Mouse (Mus musculus): ENCODE results near the gene Helt. TPM values are rescaled to one million over a fixed set of nuclear protein-coding genes. Genes with fewer than 3 reads are reported as not detected.
A peak's percentile ranks its signal among the peaks of the same experiment; 100 is the strongest.

The Helt gene
- total RNA-seq (2021), result under 1 TPM in 1 of 2 experiments, not detected in 1; 0.23 TPM
- long read RNA-seq, experiment 1, result 0 reads
- long read RNA-seq, experiment 2, result 0 reads

DNA sequence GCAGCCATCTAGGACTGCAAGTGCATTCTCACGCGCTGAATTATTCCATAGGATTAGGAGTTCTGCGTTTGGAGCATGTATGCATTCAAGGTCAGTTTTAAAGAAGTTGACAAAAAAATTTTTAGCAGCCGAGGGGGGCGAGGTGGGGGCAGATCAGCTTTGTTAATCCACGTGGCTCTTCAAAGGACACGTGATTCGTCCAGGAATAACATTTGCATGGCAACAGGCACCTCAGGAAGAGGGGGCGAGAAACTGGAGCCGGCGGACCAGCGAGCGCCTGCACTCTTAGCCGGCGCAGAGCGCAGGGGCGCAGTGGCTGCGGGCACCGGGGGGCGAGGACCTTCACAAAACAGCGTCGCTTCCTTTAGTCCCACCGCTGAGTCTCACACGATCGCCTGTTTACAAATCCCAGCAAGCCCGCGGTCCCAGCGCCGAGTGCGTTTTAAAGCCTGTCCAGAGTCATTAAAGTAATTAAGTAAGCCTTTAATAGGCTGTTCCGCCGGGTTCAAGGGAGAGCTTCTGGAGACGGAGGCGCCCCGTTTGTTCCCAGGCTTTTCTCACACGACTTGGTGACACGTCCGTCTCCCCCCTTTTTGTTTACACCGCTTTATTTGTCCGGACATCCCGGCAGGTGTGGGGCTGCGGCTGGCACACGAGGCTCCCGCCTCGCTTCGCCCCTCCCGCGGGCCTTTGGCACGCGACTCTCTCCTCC lies at the start of gene Helt:
TSS of gene Helt (minus strand) at position 491 of the 712 bp plus-strand sequence.
- no peak for DNase-seq (ENCODE audit: low spot score in 2 of 2)

DNA sequence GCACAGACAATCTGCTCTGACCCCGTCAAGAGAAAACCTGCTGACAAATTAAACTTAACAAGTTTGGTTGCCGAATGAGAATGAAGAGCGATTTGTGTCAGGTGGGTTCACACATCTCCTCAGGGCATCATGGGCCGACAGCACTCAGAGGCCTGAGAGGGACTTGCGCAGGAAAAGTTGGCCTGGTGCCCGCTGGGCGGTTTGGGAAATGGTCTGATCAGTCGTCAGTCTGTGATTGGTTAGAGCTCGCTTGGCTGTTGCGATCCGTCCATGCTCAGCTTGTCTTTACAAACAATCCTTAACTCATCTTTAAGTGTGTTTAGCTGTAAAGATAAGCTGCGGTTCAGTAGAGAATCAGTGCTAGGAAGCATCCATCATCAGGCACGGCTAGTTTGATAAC lies 47.8 kb upstream of the Helt start:
- no peak for DNase-seq (ENCODE audit: low spot score in 2 of 2)

DNA sequence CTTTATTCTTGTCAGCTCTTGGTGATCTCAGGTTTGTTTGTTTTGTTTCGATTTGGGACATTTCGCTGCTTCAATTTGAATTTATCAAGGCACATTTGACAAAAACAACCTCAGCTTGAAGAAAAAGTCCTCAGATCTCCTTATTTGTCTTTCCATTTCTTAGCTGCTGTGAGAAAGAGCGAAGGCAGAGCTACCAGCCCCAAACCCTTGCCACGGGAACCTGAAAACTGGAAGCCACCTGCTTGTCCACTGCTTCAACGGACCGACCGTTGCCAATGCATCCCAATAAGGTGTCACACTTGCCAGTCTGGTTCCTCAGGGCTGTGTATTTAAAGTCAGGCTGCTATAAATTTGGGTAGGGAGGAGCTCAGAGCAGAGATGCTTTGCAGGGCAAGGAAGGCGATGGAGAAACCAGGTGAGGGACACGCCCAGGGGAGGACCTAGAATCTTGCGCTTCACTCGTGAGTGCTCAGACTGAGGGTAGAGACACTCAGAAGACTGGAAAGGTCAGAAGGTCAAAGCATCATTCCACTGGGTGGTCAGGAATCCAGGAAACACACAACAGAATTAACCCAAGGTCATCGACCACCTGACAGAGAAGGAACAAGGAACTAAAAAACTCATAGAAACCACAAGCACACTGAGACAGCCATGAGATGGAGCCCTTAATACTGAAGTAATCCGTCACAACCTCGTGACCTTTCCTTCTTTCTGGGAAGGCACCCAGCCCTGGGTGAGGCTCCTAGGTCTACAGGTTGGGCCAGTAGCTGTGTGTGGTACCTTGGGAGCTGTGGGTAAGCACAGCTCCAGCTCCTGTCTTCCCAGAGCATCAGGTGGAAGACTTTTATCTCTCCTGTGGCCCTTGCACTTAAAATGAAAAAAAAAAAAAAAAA lies 46.2 kb upstream of the Helt start:
- no peak for DNase-seq (ENCODE audit: low spot score in 2 of 2)

DNA sequence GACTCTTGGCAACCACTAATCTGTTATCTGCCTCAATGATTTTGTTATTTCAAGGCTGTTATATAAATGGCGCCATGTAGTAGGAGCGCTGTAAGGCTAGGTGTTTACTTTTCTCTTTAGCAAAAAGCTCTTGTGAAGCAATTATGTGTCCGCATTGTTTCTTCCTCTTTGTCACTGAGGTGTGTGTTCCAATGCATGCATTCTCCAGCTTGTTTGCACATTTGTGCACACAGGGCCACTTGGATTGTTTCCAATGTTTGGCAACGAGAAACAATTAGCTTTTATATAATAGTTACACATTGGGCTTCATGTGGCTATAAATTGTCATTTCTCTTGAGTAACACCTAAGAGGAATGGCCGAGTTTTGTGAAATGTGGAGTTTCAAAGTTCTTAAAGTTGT lies 44.8 kb upstream of the Helt start:
- DNase-seq (ENCODE audit: low spot score in 2 of 2), result no peak

DNA sequence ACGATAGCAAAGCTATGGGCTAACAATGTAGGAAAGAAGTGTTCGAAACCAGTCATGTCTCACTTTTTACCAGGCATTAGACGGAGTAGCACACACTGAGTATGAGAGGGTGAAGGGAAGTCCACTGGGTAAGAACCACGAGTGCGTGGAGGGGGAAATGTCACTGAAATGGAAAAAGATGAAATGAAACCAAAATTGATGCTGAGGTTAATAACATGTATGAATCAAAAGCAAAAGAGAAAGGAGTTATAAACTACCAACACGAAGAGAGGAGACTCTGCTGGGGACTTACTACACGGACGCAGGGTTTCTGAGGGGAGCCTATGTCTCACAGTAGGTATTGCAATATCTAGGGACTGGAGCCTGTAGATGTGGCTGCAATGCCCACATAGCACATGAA lies 41.9 kb upstream of the Helt start:
- DNase-seq (ENCODE audit: low spot score in 2 of 2), result no peak

DNA sequence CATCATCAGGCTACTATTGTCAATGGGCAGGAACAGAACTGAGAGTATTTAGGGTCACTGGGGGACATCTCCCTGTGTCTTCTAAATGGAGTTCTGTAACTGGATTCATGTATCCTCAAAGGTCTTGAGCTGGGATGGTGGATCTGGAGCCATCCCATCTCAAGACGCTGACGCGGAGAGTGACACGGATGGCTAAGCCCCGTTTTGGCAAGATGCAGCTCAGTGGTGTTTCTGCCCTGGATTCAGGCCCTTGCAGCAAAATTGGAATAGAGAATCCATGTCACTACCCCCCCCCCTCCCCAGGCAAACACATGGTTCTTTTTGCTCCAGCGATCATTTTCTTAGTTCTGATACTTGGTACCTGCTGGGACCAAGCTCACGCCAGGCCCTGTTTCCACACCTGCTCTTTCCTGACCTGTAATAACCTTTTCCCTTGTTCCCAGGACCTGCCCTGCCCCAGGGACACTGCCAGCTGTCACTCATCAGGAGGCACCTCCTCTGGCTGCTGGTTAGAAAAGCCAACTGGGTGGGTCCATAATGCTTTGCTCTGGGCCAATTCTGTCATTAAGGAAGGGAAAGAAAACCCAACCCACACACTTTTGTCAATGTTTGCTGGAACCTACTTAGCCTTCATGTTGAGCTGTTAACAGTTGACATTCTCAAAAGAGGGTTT lies 38.1 kb upstream of the Helt start:
- DNase-seq (ENCODE audit: low spot score in 2 of 2), result no peak

DNA sequence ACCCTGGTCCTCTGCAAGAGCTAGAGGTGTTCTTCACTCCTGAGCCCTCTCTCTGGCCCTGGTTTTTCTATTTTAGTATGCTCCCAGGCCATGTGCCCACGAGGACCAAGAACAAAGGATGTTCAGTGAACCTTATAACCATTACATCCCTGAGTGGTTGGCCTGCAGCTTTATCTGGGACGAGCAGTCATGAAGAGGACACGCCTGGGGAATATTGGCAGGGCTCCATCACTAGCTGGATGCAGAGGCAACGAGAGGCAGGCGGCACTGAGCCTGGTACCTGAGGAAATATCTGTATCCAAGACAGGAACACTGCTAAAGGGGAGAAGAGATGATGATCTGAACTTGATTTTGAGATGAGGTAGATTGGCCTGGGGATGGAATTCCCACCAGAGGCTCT lies 37.3 kb upstream of the Helt start:
- no peak for DNase-seq (ENCODE audit: low spot score in 2 of 2)

DNA sequence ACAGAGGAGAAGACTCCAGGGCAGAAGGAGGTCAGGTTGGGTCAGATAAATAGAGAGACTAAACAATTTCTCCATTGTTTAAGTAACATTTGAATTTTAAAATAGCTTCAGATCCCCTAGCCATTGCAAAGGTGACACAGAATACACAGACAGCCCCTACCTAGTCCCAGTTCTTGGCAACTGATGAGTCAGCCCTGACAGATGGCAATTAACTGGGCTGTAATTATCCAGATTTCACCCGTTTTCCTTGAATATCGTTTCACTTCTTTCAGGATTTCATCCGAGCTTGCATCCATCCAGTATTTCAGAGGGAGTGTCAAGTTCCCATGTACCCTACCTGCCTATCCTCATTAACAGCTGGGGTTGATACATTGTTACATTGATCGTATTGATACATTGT lies 34.9 kb upstream of the Helt start:
- DNase-seq (ENCODE audit: low spot score in 2 of 2), result no peak

DNA sequence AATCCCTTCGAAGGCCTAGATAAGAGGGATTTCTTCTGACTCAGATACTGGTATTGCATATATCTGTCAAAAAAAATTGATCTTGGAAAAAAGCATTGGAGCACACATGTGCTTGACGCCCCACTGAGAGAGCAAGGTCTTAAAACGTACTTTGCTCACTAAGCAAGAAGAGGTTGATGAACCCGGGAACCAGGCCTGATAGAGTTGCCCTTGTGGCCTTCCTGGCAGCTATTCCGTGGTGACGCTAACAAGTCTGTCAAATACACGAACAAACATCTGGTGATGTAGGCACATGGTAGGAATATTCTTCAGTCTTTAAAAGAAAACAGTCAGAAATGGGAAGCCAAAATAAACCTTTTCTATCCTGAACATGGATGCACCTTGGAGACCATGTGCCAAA lies 32.8 kb upstream of the Helt start:
- DNase-seq (ENCODE audit: low spot score in 2 of 2), result no peak

DNA sequence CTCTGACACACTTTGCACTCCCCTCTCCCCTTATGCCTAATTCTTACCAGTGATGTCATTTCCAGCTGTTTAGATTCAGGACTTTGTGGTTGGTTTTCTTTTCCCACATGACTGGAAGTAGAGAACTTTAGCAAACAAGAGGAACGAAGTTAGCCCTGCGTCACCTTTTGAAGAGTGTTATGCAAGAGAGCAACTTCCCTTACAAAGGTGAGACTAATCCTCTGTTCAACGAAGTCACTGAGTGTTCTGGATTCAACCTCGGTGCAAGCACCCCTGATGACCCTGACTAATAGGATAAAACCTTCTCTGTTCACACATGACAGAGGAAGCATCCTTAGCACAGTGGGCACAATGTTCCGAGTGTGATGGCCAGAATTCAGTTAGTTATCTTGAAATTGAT lies 32.2 kb upstream of the Helt start:
- DNase-seq (ENCODE audit: low spot score in 2 of 2), result no peak

DNA sequence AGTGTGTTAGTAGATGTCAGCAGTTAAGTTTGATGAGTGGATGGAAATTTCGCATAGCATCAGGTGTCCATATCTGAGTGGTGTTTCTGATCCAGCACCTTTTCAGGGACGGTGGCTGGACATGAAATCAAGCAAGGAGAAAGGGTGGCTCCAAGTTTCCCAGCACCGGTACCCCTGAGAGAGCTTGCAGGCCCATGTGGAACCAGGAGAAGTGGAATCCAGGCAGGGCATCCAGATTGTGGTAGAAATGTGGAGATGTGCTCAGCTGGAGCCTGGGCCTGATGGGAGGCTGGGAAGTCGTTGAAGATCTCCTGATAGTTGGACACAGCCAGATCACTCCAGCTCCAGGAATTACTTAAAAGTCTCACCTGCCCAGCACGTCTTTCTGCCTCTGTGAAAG lies 30.2 kb upstream of the Helt start:
- no peak for DNase-seq (ENCODE audit: low spot score in 2 of 2)

DNA sequence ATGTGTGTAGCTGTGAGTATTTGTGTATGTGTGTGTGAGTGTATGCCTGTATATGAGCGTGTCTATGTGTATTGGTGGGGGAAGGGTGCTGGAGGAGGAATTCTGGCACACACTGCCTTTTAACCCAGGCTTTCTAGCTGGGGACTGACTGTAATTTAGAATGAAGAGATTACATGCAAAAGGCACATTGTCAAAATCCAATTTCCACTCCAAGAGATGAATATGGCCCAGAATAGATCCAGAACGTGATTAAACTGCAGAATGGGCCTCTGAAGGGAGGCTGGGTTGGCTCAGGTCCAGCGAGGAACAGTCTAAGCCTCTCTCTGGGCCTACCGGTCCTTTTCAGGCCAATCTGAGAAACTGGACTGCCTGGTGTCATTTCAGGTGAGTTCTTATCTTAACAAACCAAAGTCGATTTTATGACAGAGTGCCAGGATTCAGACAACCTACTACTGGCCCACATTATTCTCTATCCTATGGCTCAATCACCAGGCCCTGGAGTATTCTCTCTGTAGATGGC lies 29.3 kb upstream of the Helt start:
- DNase-seq (ENCODE audit: low spot score in 2 of 2), result no peak

DNA sequence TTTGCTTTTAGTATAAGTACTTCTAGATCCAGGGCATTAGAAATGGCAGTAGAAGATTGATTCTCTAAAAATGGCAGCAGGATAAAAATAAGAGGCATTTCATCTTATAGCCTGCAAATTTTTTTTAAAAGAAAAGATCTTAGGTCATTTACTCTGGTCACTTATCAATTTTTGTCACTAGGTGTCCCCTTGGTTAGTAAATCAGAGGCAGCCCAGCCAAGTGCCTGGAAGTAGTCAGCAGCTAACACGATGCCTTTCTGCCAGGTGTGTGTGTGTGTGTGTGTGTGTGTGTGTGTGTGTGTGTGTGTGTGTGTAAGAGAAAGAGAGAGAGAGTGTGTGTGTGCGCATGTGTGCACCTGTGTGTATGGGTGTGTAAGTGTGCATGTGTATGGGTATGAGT lies 28.4 kb upstream of the Helt start:
- DNase-seq (ENCODE audit: low spot score in 2 of 2), result no peak

DNA sequence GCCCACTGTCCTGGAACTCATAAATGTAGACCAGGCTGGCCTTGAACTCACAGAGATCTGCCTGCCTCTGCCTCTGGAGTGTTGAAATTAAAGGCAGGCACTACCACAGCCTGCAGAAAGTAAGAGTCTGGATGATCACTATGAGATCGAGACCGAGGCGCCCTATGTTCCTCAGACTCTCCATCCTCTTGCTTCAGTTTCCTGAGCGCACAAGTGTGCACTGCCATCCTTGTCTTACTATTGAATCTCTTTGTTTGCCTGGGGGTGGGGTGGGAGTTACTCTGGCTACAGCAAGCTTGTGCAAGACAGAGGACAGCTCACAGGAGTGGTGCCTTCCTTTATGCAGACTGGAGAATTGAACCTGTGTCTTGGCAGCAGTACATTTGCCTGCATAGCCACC lies 27.9 kb upstream of the Helt start:
- no peak for DNase-seq (ENCODE audit: low spot score in 2 of 2)

DNA sequence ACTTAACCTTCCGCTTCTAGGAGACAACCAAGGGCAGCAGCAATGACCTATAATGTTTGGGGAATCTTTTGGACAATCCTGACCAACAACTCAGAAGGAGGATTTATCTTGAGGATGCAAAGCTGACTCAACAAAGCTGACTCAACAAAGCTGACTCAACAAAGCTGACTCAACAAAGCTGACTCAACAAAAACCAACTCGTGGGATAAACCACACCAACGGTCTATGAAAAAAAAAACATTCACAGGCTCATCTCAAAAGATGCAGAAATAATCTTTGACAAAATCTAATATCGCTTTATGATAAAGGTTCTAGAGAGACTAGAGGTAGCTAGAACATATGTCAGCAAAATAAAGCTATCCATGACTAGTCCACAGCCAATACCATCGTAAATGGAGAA lies 24.3 kb upstream of the Helt start:
- no peak for DNase-seq (ENCODE audit: low spot score in 2 of 2)

DNA sequence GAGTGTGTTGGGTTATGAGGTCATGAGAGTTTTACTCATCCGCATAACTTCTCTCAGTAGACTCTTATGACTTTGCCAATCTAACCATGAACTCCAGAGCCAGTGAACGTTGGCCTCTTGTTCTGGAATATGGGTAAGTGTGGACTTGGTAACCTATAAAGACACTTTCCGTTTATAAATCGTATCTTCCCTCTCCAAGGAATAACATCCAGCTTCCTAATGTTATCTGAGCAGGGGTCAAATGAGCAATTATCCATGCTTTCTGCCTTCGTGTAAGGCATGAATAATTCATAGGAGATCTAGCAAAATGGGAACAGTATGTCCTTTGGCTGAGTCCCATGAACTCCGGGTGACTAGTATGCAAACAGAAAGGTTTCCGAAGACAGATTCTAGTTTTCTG lies 22.7 kb upstream of the Helt start:
- no peak for DNase-seq (ENCODE audit: low spot score in 2 of 2)

DNA sequence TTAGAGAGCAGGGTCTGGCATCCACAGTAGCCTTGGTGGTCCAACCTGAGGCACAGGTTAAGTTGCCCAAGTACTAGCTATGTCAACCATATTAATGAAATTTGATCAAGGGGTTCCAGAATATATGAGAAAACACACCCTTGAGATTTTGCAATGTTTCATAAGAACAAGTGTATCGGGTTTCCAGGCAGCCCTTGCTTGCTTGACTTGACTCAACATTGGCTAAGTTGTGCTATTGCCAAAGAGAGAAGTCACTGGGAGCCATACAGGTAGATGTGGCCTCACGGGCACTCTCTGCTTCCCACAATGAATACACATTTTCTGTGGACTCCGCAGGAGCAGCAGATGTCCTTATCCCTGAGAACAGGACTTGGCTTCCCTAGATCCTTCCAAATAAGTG lies 19.3 kb upstream of the Helt start:
- no peak for DNase-seq (ENCODE audit: low spot score in 2 of 2)

DNA sequence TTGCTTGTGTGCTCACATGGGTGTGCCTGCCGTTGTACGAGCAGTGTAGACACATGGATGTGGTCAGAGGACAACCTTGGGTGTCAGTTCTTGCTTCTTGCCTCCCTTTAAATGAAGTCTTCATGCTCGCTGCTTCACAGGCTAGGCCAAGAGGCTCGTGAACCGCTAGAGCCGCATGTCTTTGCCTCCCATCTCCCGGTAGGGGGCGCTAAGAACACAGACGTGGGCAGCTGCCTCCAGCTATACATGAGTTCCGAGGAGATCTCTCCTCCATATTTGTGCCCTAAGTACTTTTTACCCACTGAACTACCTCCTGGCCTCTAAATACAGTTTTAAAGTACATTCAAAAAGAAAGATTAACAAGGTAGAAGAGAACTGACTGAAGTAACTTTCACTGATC lies 16.7 kb upstream of the Helt start:
- DNase-seq (ENCODE audit: low spot score in 2 of 2), result peak; percentile 53 to 75

DNA sequence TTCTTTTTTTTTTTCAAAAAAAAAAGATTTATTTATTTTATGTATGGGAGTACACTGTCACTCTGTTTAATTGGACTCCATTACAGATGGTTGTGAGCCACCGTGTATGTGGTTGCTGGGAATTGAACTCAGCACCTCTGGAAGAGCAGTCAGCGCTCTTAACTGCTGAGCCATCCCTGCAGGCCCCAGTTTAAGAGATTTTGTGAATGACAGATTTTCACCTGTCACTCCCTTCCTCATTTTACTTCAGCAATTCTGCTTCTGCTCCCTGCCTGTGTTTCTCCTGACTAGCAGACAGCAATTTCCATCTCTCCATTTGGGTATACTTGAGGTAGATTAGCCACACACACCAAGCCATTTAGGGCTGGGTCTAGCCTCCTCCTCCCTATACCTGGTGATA lies 13.7 kb upstream of the Helt start:
- DNase-seq (ENCODE audit: low spot score in 2 of 2), result no peak

DNA sequence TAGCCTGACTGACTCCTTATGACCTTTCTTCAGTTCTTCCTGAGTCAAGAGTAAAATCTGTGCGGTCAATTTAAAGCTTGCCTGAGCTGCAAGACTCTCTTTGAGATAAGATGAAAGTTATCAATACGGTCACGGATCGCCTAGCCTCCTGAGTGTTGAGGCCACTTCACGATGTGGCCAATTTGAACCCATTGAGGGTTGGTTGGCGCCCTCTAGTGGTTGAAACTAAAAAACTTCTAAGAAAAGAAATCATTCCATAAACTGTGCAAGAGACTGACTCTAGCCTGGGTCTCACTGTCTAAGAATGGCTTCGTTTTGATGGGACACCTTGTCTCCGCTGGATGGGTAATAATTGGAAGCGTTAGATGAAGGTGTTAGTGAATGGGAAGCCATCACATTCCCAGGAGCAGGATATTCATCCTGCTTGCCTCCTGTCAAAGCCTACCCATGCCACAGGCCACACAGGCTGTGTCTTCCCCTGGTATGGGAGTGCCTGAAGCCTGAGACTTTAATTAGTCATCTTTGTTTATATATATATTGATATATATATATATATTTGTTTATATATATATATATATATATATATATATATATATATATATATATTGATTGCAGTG lies 11.4 kb upstream of the Helt start:
- DNase-seq (ENCODE audit: low spot score in 2 of 2), result no peak

DNA sequence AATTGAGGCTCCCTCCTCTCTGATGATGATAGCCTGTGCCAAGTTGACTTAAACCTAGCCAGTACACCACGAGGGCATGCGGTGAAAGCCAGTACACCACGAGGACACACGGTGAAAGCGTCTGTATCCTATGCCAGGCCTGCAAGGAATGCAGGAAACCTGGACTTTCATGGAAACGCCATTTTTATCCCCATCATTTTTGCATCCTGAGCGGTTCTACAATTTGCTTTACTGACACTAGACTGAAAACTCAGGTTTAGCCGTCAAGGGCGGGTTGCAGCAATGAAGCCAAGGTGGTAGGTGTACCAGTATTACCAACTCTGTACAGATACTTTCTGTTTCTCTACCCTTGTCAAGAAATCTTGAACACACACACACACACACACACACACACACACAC lies 7.7 kb upstream of the Helt start:
- no peak for DNase-seq (ENCODE audit: low spot score in 2 of 2)

Measured in adrenal gland, postnatal 4 days (tissue).